Mouse (Mus musculus): ENCODE results near the gene Sertad4.

Sertad4 gene

GRCm38 (mm10) chr1:192855474-192856230 is at the start of gene Sertad4:
Sertad4 (minus strand) TSS chr1:192855756.
- peak; percentile 64 to 69 for DNase-seq (ENCODE audit: low spot score in 2 of 2)

- DNase-seq (ENCODE audit: low spot score in 2 of 2): no peak
Measured at GRCm38 (mm10) chr1:192901516-192901915, 46.0 kb upstream of the Sertad4 start.

GRCm38 (mm10) chr1:192900913-192901312 is 45.4 kb upstream of the Sertad4 start:
- no peak for DNase-seq (ENCODE audit: low spot score in 2 of 2)

DNA sequence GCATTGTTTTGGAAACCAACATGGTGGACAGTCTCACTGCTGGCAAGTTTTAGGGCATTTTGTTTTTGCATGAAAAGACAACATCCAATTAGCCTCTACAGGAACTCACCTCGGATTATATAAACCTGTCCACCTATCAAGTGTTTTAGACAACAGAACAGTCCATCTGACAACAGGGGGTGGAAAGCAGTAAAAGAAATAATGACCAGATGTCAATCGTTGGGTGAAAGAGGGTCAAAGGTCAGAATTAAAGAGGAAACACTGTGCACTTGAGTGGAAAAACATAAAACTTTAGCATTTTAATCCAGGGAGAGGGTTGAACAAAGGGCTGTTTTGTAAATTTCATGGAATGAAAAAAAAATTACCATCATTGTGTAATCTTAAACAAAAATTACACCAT is 43.2 kb upstream of the Sertad4 start:
- no peak for DNase-seq (ENCODE audit: low spot score in 2 of 2)

GRCm38 (mm10) chr1:192897218-192897617 is 41.7 kb upstream of the Sertad4 start:
- DNase-seq (ENCODE audit: low spot score in 2 of 2): peak; percentile 38 to 44

DNA sequence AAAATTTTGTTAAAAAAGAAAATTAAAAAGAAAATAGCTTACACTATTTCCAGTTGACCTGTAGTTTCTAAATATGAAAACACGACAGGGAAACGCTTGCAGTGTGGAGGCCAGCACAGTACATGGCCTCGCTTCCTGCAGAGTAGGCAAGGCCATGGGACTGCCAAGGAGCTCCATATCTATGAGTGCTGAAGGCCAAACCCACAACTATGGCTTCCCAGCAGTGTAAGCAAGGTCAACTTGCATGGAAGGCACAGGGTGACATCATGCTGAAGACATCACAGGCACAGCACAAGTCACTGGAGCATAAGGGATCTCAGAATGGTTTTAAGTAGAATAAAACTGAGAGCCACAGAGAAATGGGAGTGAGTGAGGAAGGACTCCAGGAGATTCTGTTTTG is 40.5 kb upstream of the Sertad4 start:
- DNase-seq (ENCODE audit: low spot score in 2 of 2): no peak

DNA sequence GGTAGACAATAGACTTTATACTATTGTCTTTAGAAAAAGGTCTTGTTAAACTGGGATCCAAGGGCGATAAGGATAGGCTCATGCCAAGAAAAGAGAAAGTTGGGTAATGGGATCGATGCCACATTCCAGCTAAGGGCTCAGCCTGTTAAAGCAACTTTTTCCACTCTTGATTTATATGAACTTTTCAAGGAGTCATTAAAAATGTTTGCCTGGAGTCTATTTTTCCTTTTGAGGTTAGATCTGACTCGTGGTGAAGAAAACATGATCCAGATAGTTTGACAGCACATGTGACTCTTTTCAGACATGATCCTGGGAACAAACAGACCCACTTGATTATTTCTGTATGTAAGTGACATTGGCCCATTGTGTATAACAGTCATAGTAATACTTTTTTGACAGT is 35.2 kb upstream of the Sertad4 start:
- no peak for DNase-seq (ENCODE audit: low spot score in 2 of 2)

GRCm38 (mm10) chr1:192882617-192883295 is 27.2 kb upstream of the Sertad4 start:
- DNase-seq (ENCODE audit: low spot score in 2 of 2): no peak

DNA sequence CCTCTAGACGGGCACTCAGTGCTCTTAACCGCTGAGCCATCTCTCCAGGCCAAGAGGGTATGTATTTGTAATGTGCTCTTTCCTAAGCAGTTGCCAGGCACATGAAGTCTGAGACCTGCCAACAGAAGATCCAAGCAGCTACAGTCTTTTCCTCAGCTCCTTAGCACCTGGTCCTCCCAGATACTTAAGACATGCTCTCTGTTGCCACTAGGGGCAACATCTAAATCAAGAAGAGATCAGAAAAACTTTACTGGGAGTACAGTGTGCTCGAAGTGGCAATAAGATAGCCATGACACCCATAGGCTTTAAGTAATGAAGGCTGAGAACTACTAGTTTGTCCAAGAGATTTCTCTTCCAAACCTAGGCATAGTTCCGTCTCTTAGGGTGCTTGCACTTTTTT is 24.6 kb upstream of the Sertad4 start:
- no peak for DNase-seq (ENCODE audit: low spot score in 2 of 2)

GRCm38 (mm10) chr1:192879086-192879580 is 23.6 kb upstream of the Sertad4 start:
- no peak for DNase-seq (ENCODE audit: low spot score in 2 of 2)

DNA sequence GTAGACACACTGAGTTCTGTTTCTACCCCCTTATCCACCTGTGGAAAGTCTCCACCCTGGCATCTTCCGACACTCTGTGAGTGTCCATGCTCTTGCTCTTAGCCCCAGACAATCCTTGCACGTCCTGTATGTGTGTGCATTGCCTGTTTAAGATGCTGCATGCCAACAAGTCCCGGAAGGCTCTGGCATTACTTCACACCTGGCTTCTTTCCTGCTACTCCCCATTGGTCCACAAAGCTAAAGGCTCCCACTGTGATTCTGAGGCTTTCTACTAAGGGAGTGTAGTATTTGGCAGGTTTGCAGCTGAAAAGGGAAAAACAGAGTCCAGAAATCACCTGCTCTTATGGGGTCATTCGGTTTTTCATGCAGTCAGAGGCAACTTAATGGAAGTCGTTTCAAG is 17.3 kb upstream of the Sertad4 start:
- no peak for DNase-seq (ENCODE audit: low spot score in 2 of 2)

- DNase-seq (ENCODE audit: low spot score in 2 of 2): no peak
Measured at GRCm38 (mm10) chr1:192869761-192870160, 14.2 kb upstream of the Sertad4 start.

- no peak for DNase-seq (ENCODE audit: low spot score in 2 of 2)
Measured at GRCm38 (mm10) chr1:192864440-192864839, 8.9 kb upstream of the Sertad4 start.

DNA sequence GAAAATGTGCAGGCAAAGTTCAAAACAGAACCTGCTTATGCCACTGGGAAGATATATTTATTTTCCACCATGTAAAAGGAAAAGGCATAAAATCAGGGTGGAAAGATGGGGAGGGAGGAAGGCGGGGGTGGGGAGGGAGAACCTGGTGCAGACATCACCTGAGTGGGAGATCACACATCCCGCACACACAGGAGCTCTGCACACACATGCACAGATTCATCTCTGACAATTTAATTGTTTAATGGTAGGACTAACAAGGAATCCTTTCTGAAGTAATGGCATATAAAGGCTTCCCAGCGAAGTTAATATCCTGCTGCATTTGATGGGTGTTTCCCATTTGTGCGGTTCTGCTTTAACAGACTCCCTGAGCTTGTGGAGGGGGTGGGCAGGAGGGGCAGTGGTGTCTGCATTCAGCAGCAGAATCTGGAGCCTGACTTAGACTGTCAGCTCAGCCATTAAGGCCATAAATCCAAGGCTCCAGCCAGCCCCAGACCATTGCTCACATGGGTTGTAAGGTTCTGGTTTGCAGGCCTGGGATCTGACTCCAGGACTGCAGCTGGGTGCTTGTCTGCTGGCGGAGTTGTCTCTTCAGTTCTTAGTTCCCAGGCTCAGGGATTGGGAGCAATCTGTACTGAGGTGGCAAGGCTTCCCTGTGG is 5.9 kb upstream of the Sertad4 start:
- DNase-seq (ENCODE audit: low spot score in 2 of 2): no peak

GRCm38 (mm10) chr1:192860273-192860672 is 4.7 kb upstream of the Sertad4 start:
- no peak for DNase-seq (ENCODE audit: low spot score in 2 of 2)

- DNase-seq (ENCODE audit: low spot score in 2 of 2): no peak
Measured at GRCm38 (mm10) chr1:192857582-192857981, 2.0 kb upstream of the Sertad4 start.

- DNase-seq (ENCODE audit: low spot score in 2 of 2): no peak
Measured at GRCm38 (mm10) chr1:192856931-192857330, 1.4 kb upstream of the Sertad4 start.

- no peak for DNase-seq (ENCODE audit: low spot score in 2 of 2)
Measured at GRCm38 (mm10) chr1:192856411-192856810, 855 bp upstream of the Sertad4 start.

GRCm38 (mm10) chr1:192854819-192855271 is 711 bp downstream of the Sertad4 start:
- peak; percentile 53 to 66 for DNase-seq (ENCODE audit: low spot score in 2 of 2)

GRCm38 (mm10) chr1:192853988-192854818 is 1.4 kb downstream of the Sertad4 start:
- DNase-seq (ENCODE audit: low spot score in 2 of 2): no peak

DNA sequence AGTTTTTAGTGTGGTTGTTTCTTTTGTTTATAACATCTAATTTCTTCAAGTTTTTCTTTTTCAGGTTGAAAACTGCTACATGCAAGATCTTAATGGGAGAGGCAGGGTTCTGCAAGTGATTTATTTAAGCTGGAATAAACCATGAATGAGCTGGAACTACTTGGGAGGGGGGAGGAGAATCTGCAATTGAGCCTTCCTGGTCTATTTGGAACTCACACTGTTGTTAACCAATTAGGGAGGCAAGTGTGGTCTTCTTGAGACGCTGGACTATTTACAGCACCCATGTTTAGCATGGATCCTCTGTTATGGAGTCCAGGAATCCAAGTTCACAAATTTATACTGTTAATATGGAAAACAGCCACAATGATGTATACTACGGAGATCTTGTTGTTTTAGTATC is 2.1 kb downstream of the Sertad4 start:
- no peak for DNase-seq (ENCODE audit: low spot score in 2 of 2)

- no peak for DNase-seq (ENCODE audit: low spot score in 2 of 2)
Measured at GRCm38 (mm10) chr1:192852047-192852446, 3.5 kb downstream of the Sertad4 start.
